22 mouse cellular contexts compared by ENCODE assay signal in the genomic region with DNA sequence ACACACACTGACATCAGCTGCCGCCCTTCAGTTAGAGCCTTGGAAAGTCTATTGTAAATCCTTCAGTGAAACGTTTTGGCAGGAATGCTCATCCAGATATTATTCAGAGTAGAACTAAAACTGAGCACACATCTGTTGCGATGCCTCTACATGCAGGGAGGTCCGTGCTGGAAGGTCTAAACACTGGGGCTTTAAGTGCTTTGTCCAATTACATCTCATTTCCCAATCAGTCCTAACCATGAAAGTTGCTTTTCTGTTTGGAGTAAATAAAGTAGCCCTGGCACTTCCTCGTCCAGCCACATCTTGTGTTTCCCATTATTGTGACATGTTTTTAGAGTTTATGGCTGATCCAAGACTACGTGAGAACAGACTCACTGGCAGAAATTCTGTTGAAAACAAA. TPM values are rescaled to one million over a fixed set of nuclear protein-coding genes. Genes with fewer than 3 reads are reported as not detected.
DNase-seq lines count a peak whose midpoint lies in the region; TF ChIP-seq lines count a peak whose summit lies in the region.
"Had no signal": no experiment of that assay in that cellular context is flagged by ENCODE, and none has a peak within 500 bp of the region (broad histone marks: within the 10 kb centered on the region; RNA-seq: fewer than 3 reads in every experiment).

No protein-coding gene starts in this region.

- TF ChIP-seq CTCF in lung, adult 2 months (IDR thresholded peaks at IDR 0.05; ENCODE audit: insufficient read depth, low read length): no peak
- TF ChIP-seq CTCF in brain, embryonic 14.5 days (IDR thresholded peaks at IDR 0.05; ENCODE audit: borderline replicate concordance, extremely low read depth, insufficient read depth, insufficient read length): no peak

- H3K4me3 ChIP-seq in lung, adult 2 months (replicated peaks; ENCODE audit: extremely low read depth, low read depth, low read length): no peak overlapping the region
- H3K4me3 ChIP-seq: forebrain, embryonic 10.5 days; hindbrain, embryonic 13.5 days; liver, embryonic 12.5 days; neural tube, embryonic 15.5 days had no signal

- TF ChIP-seq POLR2A in lung, adult 2 months (IDR thresholded peaks at IDR 0.05; ENCODE audit: borderline replicate concordance, extremely low read depth, low read depth, low read length): no peak
- TF ChIP-seq POLR2A in brain, embryonic 14.5 days (IDR thresholded peaks at IDR 0.05; ENCODE audit: borderline replicate concordance, extremely low read depth, insufficient read depth, insufficient read length, poor library complexity, severe bottlenecking): no peak

- 61% methylated on average over 6 of the region's 6 CpGs for WGBS in lung, adult 2 months

- DNase-seq in layer of hippocampus, adult 11-12 months (ENCODE audit: low spot score): peak; percentile 4
- DNase-seq in layer of hippocampus, adult 18-20 months (ENCODE audit: low spot score in 2 of 2): no peak
- peak; percentile 1 for DNase-seq in lung, postnatal 36 days
- DNase-seq in lung, adult 2 months: no peak
- DNase-seq in brain, embryonic 14.5 days (ENCODE audit: low read depth): peak; percentile 11
- no peak for DNase-seq in kidney, postnatal 14 days
- DNase-seq: adrenal gland, postnatal 36 days; cerebellum, adult 8-10 months; cerebellum, postnatal 25 days; gastrocnemius, postnatal 10 days; heart, postnatal 36 days; kidney, adult 8-10 months; left cerebral cortex, postnatal 4 days; liver, postnatal 0 days; midbrain, embryonic 14.5 days; retina, postnatal 1 day; right cerebral cortex, postnatal 14 days; thymus, postnatal 4 days had no signal

- no peaks in the 10 kb centered on the region for H3K4me1 ChIP-seq in lung, adult 2 months (ENCODE audit: control insufficient read depth, insufficient read depth, low read length)
- H3K4me1 ChIP-seq: liver, embryonic 12.5 days; neural tube, embryonic 15.5 days had no signal

RNA-seq across cellular contexts. Expression of gene Tsc22d1, which starts 40.2 kb away (rescaled TPM):
- 100 to 1,000 TPM; 533 to 545 TPM for total RNA-seq in layer of hippocampus, adult 18-20 months (2021)
- polyA plus RNA-seq in lung, adult 2 months (2012; rRNA removed): 163 and 215 TPM in 2 replicates
- polyA plus RNA-seq in brain, embryonic 14.5 days (2012; rRNA removed): 563 and 565 TPM in 2 replicates

Comparison
In these comparisons a context has a peak if more than half of its experiments do, and no peak if none do; other contexts are left out.
1. DNase-seq: peak in layer of hippocampus, adult 11-12 months (single experiment), lung, postnatal 36 days (single experiment) and brain, embryonic 14.5 days (single experiment); none in layer of hippocampus, adult 18-20 months (0 of 2), lung, adult 2 months (single experiment) and kidney, postnatal 14 days (single experiment).